Mouse (Mus musculus) liver, embryonic 14.5 days (tissue): ENCODE data around the gene Tns3.

Experiments
- CTCF ChIP-seq: IDR thresholded peaks from 2 replicates; pipeline ENCODE4 v1.5.1; 2016; ENCODE audit warnings: antibody characterized with exemption, low read depth, control low read depth
- EP300 ChIP-seq: IDR thresholded peaks from 2 replicates; pipeline ENCODE4 v1.6.1; 2016; ENCODE audit warnings: antibody characterized with exemption, low read depth

DNA sequence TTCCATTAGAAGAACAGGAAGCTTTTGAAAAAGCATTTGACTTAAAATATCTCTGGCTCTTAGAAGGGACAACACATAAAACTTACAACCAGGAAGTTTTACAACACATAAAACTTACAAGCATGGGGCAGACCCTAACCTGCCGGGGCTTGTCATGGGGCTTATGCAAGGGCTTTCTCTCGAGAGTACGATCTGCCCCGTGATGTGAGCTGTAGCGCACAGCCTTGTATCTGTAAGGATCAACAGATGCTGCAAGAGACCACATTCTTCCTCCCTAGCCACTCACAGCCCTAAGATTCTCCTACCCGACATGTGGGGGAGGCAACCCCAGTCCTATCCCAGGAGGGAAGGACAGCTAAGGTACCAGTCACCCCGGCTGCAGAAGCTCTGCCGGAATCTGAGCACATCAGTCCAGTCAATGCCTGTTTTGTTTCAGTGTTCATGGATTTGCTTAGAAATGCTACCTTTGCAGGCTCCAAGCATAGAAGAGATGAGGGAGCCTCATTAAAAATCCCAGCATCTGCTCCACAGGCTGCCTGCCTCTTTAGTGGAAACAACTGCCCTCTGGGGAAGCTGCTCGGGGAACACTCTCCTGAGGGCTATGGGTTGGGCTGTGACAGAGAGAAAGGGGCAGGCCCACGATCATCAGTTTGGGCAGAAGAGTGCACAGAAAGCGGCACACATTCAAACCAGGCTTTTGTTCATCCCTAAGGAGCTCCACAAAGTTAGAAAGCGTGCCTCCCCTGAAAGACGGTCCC, 196.8 kb downstream of the Tns3 start:
- TF ChIP-seq EP300: no peak
- no peak for TF ChIP-seq CTCF
